Mouse (Mus musculus) frontal cortex, postnatal 10 days (tissue): ENCODE results near the gene Uty.

Source experiments
- DNase-seq, 2 experiments: peaks; one replicate each; pipeline ENCODE4 v3.0.0; 2022; ENCODE audit warnings: low spot score in 2 of 2, mixed read lengths in 1 of 2

The Uty gene

DNA sequence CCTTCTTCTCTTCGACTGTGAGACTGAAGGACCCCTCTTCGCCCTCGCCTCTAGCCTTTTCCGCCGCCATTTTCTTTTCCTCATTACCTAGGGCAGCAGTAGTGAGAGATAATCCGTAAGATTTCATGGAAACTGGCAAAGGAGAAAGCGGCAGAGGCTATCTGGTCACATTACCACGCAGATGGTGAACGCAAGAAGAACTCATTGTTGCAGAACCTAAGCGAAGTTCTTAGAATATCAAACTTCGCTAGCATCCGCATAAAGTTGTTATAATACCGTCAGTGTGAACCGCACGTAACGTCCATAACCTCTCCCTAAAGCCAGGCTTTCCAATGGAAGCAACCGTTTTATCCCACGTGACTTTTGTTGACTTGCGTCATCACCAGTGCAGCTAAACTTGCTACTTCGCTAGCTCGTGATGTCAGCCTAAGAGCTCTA, at the start of gene Uty:
TSS of gene Uty (minus strand) at position 334 of the 438 bp plus-strand sequence.
- DNase-seq, result peak in 1 of 2 experiments; percentile 57

DNA sequence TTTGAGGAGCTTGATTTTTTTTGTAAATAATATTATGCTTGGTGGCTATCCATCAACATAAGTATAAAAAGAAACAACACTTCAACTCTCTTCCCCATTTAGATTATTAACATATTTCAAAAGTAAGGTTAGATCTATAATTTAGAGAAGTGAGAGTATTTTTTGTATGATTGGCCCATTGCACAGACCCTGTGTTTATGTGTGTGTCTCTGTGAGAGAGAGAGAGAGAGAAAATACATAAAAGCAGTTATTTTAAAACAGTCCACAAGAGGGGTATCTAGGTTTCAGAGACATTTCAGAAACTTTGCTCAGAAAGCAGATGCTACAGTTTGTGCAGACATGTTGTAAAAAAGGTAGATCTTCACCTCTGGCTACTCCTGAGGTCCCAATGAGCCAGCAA, 48.1 kb upstream of the Uty start:
- DNase-seq, result no peak

DNA sequence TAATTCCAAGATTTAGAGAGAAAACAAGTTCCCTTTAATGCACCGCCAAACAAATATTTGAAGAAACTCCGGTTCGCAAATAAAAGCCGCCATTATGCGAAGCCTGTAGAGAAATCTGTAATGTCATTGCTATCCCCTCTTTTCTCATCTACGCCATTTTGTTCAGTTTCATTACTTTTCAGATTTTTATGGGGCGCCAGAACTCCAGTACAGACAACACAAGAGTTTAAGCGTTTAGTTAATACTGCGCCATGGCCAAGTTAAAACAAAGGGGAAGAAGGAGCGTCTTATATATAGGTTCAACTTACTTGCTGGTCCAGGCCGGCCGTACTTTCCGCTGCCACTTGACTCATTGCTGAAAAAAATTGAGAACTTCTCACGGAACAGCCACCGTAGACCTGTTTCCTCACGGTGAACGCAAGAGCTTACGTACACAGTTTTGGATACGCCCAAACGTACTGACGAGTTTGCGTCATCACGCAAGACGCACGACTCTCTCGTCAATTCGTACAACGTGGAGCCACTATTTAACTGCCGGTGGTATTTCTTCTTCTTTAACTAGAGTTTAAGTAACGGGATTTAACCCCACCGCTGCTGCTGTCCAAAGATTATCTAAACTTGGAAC, 40.7 kb upstream of the Uty start, which contains the start of gene Ddx3y:
TSS of gene Ddx3y (minus strand) at position 459 of the 625 bp plus-strand sequence.
- DNase-seq, result peak in 1 of 2 experiments; percentile 67

DNA sequence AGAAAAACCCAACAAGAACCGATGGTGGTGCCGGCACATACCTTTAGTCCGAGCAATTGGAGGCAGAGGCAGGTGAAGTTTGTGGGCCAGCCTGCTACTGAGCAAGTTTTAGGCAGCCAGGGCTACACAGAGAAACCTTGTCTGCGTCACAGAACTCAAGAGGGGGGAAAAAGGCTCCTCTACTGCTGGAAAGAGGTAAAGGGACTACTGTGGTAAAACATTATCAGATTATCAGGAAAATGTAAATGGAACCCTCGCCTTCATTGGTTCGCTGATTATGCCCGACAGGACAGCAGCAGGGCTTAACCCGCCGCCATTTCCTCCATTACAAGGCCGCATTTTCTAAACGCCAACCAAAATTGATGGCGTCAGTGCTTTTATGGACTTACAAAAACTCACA, 40.2 kb upstream of the Uty start:
- no peak for DNase-seq

DNA sequence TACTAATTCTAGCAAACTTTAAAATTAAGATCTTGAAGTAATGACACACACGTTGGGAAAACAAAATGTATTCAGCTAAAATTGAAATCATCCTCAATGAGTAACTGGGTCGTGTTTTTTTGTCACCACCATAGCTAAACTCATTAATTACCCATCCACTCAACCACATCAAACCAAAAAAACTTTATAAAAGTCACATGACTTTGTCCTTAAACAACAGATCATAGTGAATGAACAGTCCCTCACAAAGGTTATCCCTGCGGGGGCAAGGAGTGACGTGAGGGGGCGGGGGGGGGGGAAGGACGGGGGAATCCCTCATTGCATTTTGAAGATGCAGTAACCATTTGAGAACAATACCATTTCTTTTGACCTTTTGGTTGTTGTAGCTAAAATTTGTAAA, 558 bp upstream of the Uty start:
- DNase-seq, result no peak

DNA sequence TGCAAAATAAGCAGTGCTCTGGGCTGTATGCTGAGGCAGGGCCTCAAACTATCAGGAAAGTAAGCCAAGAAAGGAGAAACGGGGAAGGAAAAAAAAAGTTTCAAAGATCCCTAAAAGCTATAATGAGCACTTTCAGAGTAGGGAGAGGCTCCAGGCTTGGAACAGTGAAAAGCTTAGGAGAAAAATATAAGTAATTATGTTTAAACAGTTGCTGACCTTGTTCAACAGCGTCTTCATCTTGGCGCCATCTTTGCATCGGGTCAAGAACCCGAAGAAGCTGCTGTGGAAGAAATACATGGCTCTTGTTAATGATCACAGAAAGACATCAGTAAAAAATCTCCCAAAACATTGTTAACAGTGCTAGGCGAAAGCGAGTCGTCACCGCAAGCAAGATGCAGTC, 619 bp downstream of the Uty start:
- DNase-seq, result no peak

DNA sequence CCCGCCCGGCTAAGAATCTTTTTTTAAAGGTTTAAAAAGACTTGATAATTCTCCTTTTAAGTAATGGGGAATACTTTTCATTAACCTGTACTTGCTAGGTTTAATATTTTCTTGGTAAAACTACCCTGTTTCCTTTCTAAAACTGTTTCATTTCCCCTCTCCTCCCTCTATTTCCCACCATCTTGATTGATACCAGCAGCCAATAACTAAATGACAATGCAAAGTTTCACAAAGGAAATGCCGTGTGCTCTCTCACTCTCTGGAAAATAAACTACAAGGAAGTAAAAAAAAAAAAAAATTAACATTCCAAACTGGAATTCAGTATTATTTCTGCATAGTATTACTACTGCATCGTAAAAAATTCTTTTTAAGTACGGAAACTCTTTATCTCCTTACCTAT, 1.1 kb downstream of the Uty start:
- DNase-seq, result no peak

DNA sequence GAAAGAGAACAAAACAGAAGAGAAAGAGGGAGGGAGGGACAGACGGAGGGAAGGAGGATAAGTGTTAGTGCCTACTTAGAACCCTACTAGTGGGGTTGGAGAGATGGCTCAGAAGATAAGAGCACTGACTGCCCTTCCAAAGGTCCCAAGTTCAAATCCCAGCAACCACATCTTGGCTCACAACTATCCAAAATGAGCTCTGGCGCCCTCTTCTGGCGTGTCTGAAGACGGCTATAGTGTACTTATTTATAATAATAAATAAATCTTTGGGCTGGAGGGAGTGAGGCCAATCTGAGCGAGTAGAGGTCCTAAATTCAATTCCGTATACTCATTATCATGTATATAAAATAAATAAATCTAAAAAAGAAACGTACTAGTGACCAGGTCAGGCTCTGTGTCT, 25.6 kb downstream of the Uty start:
- DNase-seq, result no peak

DNA sequence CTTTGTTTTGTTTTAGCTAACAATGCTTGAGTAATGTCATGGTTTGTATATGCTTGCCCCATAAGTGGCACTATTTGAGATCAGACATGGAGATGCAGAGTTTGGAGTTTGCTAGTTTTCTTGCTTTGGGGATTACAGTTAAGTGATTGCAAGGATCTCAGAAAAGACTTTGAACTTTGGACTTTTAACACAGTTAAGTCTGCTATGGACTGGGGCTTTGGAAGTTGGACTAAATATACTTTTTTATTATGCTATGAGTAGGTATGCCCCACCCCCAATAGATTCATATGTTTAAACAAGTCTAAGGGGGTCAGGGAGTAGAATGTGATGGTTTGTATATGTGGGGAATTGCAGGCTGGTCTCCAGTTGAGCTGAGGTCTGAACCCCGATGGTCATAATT, 67.1 kb downstream of the Uty start:
- no peak for DNase-seq

DNA sequence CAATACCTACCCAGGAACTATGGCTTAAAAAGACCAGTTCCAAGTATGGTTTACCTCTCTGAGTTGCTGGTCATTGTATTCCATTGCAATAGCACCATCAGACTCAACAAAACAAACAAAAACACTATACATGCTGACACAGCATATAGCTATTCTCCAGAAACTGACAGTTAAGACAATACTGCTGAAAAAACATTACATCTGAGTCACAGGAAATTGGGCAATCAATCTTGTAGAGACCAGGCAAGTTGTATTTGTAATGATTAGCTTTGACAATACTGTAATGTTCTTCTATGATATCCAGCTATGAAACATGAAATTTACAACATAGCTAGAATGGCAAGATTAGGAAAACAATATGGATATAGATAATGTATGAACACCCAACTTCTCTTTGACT, 82.5 kb downstream of the Uty start:
- DNase-seq, result no peak

DNA sequence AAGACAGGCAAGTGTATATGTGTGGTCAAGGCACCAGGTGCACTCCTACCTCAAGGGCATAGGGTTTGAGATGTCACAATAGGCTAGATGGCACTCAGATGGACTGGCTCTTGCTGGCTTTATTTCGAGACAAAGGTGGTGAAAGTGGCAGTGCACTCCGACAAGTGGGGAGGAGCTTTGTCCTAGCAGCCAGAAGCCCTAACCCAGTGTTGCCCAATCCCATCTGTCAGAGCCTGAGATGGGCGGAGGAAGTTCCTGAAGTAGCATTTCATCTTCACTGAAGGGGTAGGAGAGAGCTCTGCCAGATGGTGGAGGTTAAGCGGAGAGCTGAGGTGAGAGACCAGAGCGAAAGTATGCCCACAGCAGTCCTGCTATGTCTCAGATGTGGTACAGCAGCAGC, 129.4 kb downstream of the Uty start:
- no peak for DNase-seq

DNA sequence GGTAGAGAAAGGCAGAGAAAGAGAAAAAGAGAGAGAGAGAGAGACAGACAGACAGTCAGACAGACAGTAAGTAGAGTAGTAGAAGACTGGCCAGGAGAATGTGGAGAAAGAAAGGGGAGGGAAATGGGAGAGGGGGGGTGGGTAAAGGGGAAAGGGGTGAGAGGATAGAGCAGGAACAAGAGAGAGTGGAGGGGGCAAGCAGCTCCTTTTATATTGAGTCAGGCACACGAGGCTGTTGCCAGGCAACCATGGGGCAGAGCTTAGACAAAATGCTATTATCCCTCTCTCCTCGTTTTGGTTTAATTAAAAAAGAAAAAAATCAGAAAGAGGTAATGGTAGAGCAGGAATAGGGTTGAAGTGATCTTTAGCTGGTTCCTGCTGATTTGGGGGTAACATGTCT, 131.5 kb downstream of the Uty start:
- no peak for DNase-seq
